Mouse (Mus musculus): ENCODE measurements around the gene Fem1b. TPM values are rescaled to one million over a fixed set of nuclear protein-coding genes. Genes with fewer than 3 reads are reported as not detected.
"Not testable (repeated sequence)": the region's sequence is repeated elsewhere in the genome, so short reads cannot be mapped to it uniquely, and the experiment has no call there.

Gene Fem1b
- total and polyA plus RNA-seq, 3 experiments: 16.3 to 112 (median 94.4) TPM

DNA sequence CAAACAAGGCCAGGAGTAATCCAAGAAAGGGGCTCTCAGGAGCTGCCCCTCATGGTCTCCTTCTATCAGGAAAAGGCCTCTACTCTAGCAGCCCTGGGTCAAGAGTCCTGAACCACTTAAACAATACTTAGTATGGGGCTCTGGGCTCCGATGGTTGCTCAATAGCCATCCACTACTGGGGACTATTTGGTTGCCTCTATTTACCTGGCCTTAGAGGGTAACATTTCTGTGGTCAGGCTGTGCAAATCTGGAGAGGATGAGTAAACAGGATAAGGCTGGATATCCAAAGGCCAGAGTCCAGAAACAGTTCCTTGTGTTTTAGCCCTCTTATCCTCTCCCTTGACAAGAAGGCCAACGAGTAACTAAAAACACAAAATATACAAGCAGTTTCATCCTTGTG is 3.0 kb upstream of the Fem1b start:
- Histone ChIP-seq H3K36me3 (replicated peaks) (peaks cover 4% of the 10 kb centered on the region), H3K9me3 (replicated peaks) (no peaks in the 10 kb centered on the region), H3K27me3 (ENCODE audit: insufficient read depth, low read length) (no peaks in the 10 kb centered on the region), H3K4me1 (ENCODE audit: insufficient read depth, low read depth, low read length) (peaks cover 50% of the 10 kb centered on the region), H3K4me3 (ENCODE audit: low read depth, low read length) (no peak overlapping the region)
- no peak for DNase-seq (ENCODE audit: low spot score)
- TF ChIP-seq GATA1 (IDR thresholded peaks at IDR 0.05; ENCODE audit: borderline replicate concordance, low read length): no peak
- TF ChIP-seq GATA2 (IDR thresholded peaks at IDR 0.05; ENCODE audit: borderline replicate concordance, low read depth, low read length): no peak
- no peak for TF ChIP-seq POLR2AphosphoS5 (IDR thresholded peaks at IDR 0.05; ENCODE audit: insufficient replicate concordance, low read depth, low read length)
- TF ChIP-seq TAL1 (conservative IDR thresholded peaks at IDR 0.05; ENCODE audit: low read depth, low read length): no peak
- TF ChIP-seq CTCF (IDR thresholded peaks at IDR 0.05; ENCODE audit: low read depth, low read length): no peak
- ATAC-seq (ENCODE audit: extremely low read depth, insufficient number of reproducible peaks, low FRiP score, poor library complexity, severe bottlenecking): no peak

DNA sequence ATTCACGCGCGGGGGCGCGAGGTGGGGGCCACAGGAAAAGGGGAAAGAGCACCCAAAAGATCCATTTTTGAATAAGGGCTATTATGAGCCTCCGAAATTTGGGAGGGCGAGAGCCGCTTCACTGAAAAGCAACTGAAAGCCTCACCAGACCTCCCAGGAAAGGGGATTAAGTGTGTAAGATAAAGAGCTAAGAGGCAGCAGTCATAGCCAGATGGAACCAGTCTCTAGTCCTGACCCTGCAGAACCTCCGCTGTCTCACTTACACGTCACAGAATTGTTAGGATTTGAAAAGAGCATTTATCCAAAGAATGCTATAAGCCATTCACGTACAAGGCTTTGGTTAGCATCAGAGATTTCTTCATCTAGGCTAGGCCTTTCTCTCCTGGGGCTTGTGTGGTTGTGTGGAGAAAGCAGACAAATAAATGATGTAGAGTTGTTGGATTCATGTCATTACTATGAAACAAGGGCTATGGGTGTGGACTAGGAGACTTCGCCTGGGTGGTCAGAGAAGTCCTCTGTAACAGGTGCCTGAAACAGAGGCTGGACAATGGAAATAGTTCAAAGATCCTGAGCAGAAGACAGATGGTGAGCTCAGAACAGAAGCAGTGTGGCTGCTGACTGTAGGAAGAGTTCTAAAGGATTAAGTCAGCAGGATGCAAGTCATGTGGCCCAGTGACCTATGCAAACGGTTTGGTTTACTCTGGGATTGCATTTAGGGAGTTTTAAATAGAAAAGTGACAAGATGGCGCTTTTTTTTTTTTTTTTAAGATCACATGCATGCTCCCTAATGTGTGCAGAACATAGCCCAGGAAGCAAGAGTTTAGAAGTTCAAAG is 699 bp upstream of the Fem1b start:
- H3K4me1 ChIP-seq (ENCODE audit: insufficient read depth, low read depth, low read length): peaks cover 55% of the 10 kb centered on the region
- H3K4me3 ChIP-seq (ENCODE audit: low read depth, low read length): peak overlapping the region; percentile 100
- DNase-seq (ENCODE audit: low spot score) (no peak), ATAC-seq (ENCODE audit: extremely low read depth, insufficient number of reproducible peaks, low FRiP score, poor library complexity, severe bottlenecking) (no peak)
- TF ChIP-seq GATA1 (IDR thresholded peaks at IDR 0.05; ENCODE audit: borderline replicate concordance, low read length): no peak
- TF ChIP-seq GATA2 (IDR thresholded peaks at IDR 0.05; ENCODE audit: borderline replicate concordance, low read depth, low read length): no peak
- TF ChIP-seq CTCF (IDR thresholded peaks at IDR 0.05; ENCODE audit: low read depth, low read length): no peak
- TF ChIP-seq POLR2AphosphoS5 (IDR thresholded peaks at IDR 0.05; ENCODE audit: insufficient replicate concordance, low read depth, low read length): no peak
- TF ChIP-seq TAL1 (conservative IDR thresholded peaks at IDR 0.05; ENCODE audit: low read depth, low read length): no peak
- no peaks in the 10 kb centered on the region for H3K27me3 ChIP-seq (ENCODE audit: insufficient read depth, low read length)
- no peaks in the 10 kb centered on the region for H3K9me3 ChIP-seq (replicated peaks)
- peaks cover 23% of the 10 kb centered on the region for H3K36me3 ChIP-seq (replicated peaks)

DNA sequence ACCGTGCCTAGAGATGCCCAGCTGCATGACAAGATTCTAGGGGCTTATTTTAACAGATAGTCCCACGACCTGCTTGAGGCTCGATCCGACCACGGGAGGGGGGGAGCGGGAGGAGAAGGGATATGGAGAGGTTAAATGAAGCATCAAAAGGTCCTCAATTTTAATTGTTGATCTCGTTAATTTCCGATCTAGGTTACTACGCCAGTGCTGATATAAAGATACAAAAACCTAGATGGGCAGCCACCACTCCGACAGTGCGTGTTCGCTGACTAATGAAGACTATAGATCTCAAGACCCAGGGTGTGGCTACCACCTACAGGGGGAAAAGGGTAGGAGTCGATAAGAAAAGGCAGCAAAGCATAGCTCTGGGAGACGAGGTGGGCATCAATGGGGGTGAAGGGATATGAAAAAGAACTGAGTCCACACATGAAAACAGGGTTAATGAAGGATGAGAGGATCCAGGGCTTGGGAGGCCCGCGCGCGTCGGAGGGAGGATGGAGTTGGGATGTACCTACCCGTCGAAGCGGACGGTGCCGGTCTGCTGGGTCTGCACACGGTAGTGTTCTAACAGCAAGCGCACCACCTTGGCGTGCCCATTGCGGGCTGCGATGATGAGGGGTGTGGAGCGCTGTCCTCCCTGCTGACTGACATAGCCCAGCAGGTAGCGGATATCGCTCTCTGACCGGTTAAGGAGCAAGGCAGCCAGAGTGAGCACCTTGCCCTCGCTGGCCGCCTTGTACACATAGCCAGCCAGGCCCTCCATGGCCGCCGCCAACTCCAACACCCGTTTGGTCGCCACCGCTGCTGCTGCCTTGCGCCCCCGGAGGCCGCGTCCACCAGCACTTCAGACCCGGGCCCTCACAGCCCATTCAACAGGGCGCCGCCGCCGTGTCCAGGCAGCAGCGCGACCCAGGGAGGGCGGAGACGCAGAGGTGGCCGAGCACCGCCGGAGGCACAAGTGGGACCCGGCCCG is 905 bp downstream of the Fem1b start:
- Histone ChIP-seq H3K4me1 (ENCODE audit: insufficient read depth, low read depth, low read length) (peaks cover 44% of the 10 kb centered on the region), H3K36me3 (replicated peaks) (peaks cover 31% of the 10 kb centered on the region), H3K27me3 (ENCODE audit: insufficient read depth, low read length) (no peaks in the 10 kb centered on the region), H3K9me3 (replicated peaks) (no peaks in the 10 kb centered on the region), H3K4me3 (ENCODE audit: low read depth, low read length) (peak overlapping the region; percentile 100)
- DNase-seq (ENCODE audit: low spot score) (peak; percentile 60), ATAC-seq (ENCODE audit: extremely low read depth, insufficient number of reproducible peaks, low FRiP score, poor library complexity, severe bottlenecking) (0 out of 2 replicates have a peak, but pooled peaks have one; percentile 32)
- no peak for TF ChIP-seq TAL1 (conservative IDR thresholded peaks at IDR 0.05; ENCODE audit: low read depth, low read length)
- no peak for TF ChIP-seq GATA1 (IDR thresholded peaks at IDR 0.05; ENCODE audit: borderline replicate concordance, low read length)
- no peak for TF ChIP-seq GATA2 (IDR thresholded peaks at IDR 0.05; ENCODE audit: borderline replicate concordance, low read depth, low read length)
- TF ChIP-seq POLR2AphosphoS5 (IDR thresholded peaks at IDR 0.05; ENCODE audit: insufficient replicate concordance, low read depth, low read length): no peak
- no peak for TF ChIP-seq CTCF (IDR thresholded peaks at IDR 0.05; ENCODE audit: low read depth, low read length)

DNA sequence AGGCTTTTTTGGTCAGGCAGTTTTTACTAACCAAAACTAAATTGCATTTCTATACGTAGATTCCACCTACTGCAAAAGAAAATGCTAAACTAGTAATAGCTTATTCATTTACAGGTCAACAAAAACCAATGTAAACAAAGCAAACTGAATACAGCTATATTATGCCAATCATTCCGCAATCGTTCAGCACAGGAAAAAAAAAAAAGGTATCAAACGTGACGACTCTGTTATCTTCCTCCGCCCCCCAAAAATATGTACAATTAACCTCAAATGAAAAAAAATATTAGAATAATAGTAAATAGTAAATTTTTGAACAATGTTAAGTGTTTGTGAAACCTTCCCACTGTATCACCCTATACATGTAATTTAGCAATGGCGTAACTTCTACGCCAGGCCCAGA is 1.6 kb downstream of the Fem1b start:
- no peak for ATAC-seq (ENCODE audit: extremely low read depth, insufficient number of reproducible peaks, low FRiP score, poor library complexity, severe bottlenecking)
- Histone ChIP-seq H3K4me1 (ENCODE audit: insufficient read depth, low read depth, low read length) (peaks cover 46% of the 10 kb centered on the region), H3K36me3 (replicated peaks) (peaks cover 35% of the 10 kb centered on the region), H3K4me3 (ENCODE audit: low read depth, low read length) (peak overlapping the region; percentile 100), H3K9me3 (replicated peaks) (no peaks in the 10 kb centered on the region), H3K27me3 (ENCODE audit: insufficient read depth, low read length) (no peaks in the 10 kb centered on the region)
- no peak for DNase-seq (ENCODE audit: low spot score)
- TF ChIP-seq POLR2AphosphoS5 (IDR thresholded peaks at IDR 0.05; ENCODE audit: insufficient replicate concordance, low read depth, low read length): no peak
- no peak for TF ChIP-seq TAL1 (conservative IDR thresholded peaks at IDR 0.05; ENCODE audit: low read depth, low read length)
- TF ChIP-seq CTCF (IDR thresholded peaks at IDR 0.05; ENCODE audit: low read depth, low read length): no peak
- no peak for TF ChIP-seq GATA1 (IDR thresholded peaks at IDR 0.05; ENCODE audit: borderline replicate concordance, low read length)
- no peak for TF ChIP-seq GATA2 (IDR thresholded peaks at IDR 0.05; ENCODE audit: borderline replicate concordance, low read depth, low read length)

DNA sequence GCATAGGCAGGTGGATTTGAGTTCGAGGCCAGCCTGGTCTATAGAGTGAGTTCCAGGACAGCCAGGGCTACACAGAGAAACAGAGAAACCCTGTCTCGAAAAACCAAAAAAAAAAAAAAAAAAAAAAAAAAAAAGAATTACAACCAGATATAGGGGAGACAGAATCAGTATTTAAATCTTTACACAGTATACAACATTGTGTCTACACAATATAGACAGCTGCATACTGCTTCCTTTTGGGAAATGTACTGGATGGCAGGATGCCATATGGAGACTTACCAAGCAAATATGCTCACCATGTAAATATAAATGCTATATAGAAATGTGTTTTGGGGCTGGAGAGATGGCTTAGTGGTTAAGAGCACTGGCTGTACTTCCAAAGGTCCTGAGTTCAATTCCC is 12.5 kb downstream of the Fem1b start:
- H3K9me3 ChIP-seq (replicated peaks); H3K27me3 ChIP-seq (ENCODE audit: insufficient read depth, low read length); ATAC-seq (ENCODE audit: extremely low read depth, insufficient number of reproducible peaks, low FRiP score, poor library complexity, severe bottlenecking); DNase-seq (ENCODE audit: low spot score); H3K4me3 ChIP-seq (ENCODE audit: low read depth, low read length): not testable (repeated sequence)
- peaks cover 25% of the 10 kb centered on the region; the same call in 1 of the 2 replicates for H3K4me1 ChIP-seq (ENCODE audit: insufficient read depth, low read depth, low read length)
- H3K36me3 ChIP-seq (replicated peaks): peaks cover 85% of the 10 kb centered on the region

DNA sequence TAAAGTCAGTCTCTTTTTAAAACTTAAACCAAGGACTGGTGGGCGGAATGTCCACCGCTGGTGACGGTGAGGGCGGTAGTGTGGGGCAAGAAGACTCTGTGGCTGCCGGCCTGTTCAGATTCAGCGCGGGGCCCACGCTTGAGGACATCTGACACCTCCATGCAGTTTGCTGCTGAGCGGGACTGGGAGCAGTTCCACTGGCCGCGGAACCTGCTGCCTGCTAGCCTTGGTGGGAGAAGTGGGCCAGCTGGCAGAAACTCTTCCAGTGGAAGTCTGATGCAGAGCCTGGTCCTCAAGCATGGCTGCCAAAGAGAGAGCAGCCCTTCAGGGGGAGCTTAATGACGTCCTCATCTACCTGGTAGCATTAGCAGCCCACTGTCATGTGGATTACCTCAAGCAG is 21.9 kb downstream of the Fem1b start:
- no peak for ATAC-seq (ENCODE audit: extremely low read depth, insufficient number of reproducible peaks, low FRiP score, poor library complexity, severe bottlenecking)
- Histone ChIP-seq H3K4me1 (ENCODE audit: insufficient read depth, low read depth, low read length) (peaks cover 23% of the 10 kb centered on the region), H3K36me3 (replicated peaks) (peaks cover 60% of the 10 kb centered on the region), H3K9me3 (replicated peaks) (no peaks in the 10 kb centered on the region), H3K4me3 (ENCODE audit: low read depth, low read length) (no peak overlapping the region), H3K27me3 (ENCODE audit: insufficient read depth, low read length) (no peaks in the 10 kb centered on the region)
- no peak for TF ChIP-seq GATA2 (IDR thresholded peaks at IDR 0.05; ENCODE audit: borderline replicate concordance, low read depth, low read length)
- TF ChIP-seq TAL1 (conservative IDR thresholded peaks at IDR 0.05; ENCODE audit: low read depth, low read length): no peak
- TF ChIP-seq POLR2AphosphoS5 (IDR thresholded peaks at IDR 0.05; ENCODE audit: insufficient replicate concordance, low read depth, low read length): no peak
- TF ChIP-seq CTCF (IDR thresholded peaks at IDR 0.05; ENCODE audit: low read depth, low read length): no peak
- no peak for TF ChIP-seq GATA1 (IDR thresholded peaks at IDR 0.05; ENCODE audit: borderline replicate concordance, low read length)
- no peak for DNase-seq (ENCODE audit: low spot score)

Data from G1E (cell line).